ENCODE assay signal across 18 mouse cellular contexts in the genomic region with DNA sequence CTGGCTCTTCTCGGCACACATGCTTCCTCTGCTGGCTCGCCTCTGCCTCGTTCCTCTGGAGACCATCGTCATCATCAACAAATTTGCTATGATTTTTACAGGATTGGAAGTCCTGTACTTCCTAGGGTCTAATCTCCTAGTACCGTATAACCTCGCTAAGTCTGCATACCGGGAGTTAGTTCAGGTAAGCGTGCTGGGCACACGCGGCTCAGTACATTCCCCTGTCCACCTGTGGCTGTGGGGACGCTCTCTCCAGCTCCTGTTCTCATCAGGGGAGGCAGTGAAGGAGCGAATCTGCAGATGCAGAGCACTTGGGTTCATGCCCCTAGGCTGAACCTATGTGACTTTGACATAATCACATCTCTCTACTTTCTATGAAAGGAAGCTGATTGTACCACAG. TPM values are rescaled to one million over a fixed set of nuclear protein-coding genes. Genes with fewer than 3 reads are reported as not detected.
DNase-seq lines count a peak whose midpoint lies in the region; ATAC-seq and TF ChIP-seq lines count a peak whose summit lies in the region.
"Had no signal": no experiment of that assay in that cellular context is flagged by ENCODE, and none has a peak within 500 bp of the region (broad histone marks: within the 10 kb centered on the region; RNA-seq: fewer than 3 reads in every experiment).

No protein-coding gene starts in this region.

- H3K4me1 ChIP-seq in heart, embryonic 10.5 days: 0 out of 2 replicates have a peak, but pooled peaks cover 4% of the 10 kb centered on the region
- peaks cover 5% of the 10 kb centered on the region; the same call in 1 of the 2 replicates for H3K4me1 ChIP-seq in heart, adult 2 months (ENCODE audit: control insufficient read depth, insufficient read depth, low read length)
- peaks cover 16% of the 10 kb centered on the region for H3K4me1 ChIP-seq in intestine, embryonic 16.5 days (ENCODE audit: control insufficient read depth, insufficient read depth, low read length)
- no peaks in the 10 kb centered on the region for H3K4me1 ChIP-seq in stomach, postnatal 0 days (replicated peaks; ENCODE audit: control insufficient read depth, insufficient read depth)
- H3K4me1 ChIP-seq in neural tube, embryonic 15.5 days: no peaks in the 10 kb centered on the region
- H3K4me1 ChIP-seq: embryonic facial prominence, embryonic 12.5 days; forebrain, embryonic 13.5 days; forebrain, embryonic 15.5 days had no signal

- H3K4me2 ChIP-seq in intestine, embryonic 16.5 days (ENCODE audit: low read depth, low read length): no peak overlapping the region
- H3K4me2 ChIP-seq in stomach, postnatal 0 days (replicated peaks; ENCODE audit: low read depth): no peak overlapping the region
- H3K4me2 ChIP-seq in neural tube, embryonic 15.5 days: no peak overlapping the region
- H3K4me2 ChIP-seq: embryonic facial prominence, embryonic 12.5 days; forebrain, embryonic 13.5 days; forebrain, embryonic 15.5 days had no signal

- TF ChIP-seq POLR2A in heart, adult 2 months (IDR thresholded peaks at IDR 0.05; ENCODE audit: insufficient read depth, low read depth, low read length): no peak

- WGBS in heart, embryonic 10.5 days: 97% methylated on average over 12 of the region's 12 CpGs
- WGBS in heart, adult 2 months: 94% methylated on average over 12 of the region's 12 CpGs
- 89% methylated on average over 12 of the region's 12 CpGs for WGBS in intestine, embryonic 16.5 days
- WGBS in stomach, postnatal 0 days: 89% methylated on average over 12 of the region's 12 CpGs
- 96% methylated on average over 12 of the region's 12 CpGs for WGBS in neural tube, embryonic 15.5 days

- H3K36me3 ChIP-seq in heart, embryonic 10.5 days: peaks cover 96% of the 10 kb centered on the region
- H3K36me3 ChIP-seq in heart, adult 2 months (ENCODE audit: control insufficient read depth, insufficient read depth, low read length): no peaks in the 10 kb centered on the region
- H3K36me3 ChIP-seq in intestine, embryonic 16.5 days (ENCODE audit: control insufficient read depth, insufficient read depth, low read length): peaks cover 34% of the 10 kb centered on the region
- peaks cover 32% of the 10 kb centered on the region for H3K36me3 ChIP-seq in stomach, postnatal 0 days (ENCODE audit: control insufficient read depth, insufficient read depth, low read length)
- peaks cover 73% of the 10 kb centered on the region for H3K36me3 ChIP-seq in neural tube, embryonic 15.5 days

- H3K9me3 ChIP-seq in heart, embryonic 10.5 days: no peaks in the 10 kb centered on the region
- no peaks in the 10 kb centered on the region for H3K9me3 ChIP-seq in intestine, embryonic 16.5 days (ENCODE audit: control insufficient read depth, low read length)
- no peaks in the 10 kb centered on the region for H3K9me3 ChIP-seq in stomach, postnatal 0 days (ENCODE audit: control insufficient read depth, low read length)
- H3K9me3 ChIP-seq in neural tube, embryonic 15.5 days (replicated peaks): no peaks in the 10 kb centered on the region
- H3K9me3 ChIP-seq: embryonic facial prominence, embryonic 10.5 days; embryonic facial prominence, embryonic 12.5 days; forebrain, embryonic 13.5 days; forebrain, embryonic 15.5 days had no signal

- no peak overlapping the region for H3K4me3 ChIP-seq in heart, embryonic 10.5 days
- no peak overlapping the region for H3K4me3 ChIP-seq in heart, adult 2 months
- no peak overlapping the region for H3K4me3 ChIP-seq in intestine, embryonic 16.5 days (ENCODE audit: low read length)
- H3K4me3 ChIP-seq in stomach, postnatal 0 days (ENCODE audit: low read depth, low read length): no peak overlapping the region
- H3K4me3 ChIP-seq in neural tube, embryonic 15.5 days (replicated peaks): no peak overlapping the region
- H3K4me3 ChIP-seq: embryonic facial prominence, embryonic 10.5 days; embryonic facial prominence, embryonic 12.5 days; forebrain, embryonic 13.5 days; forebrain, embryonic 15.5 days had no signal

- H3K79me2 ChIP-seq in heart, adult 2 months (replicated peaks; ENCODE audit: control insufficient read depth, insufficient read depth, low read length): no peaks in the 10 kb centered on the region

- TF ChIP-seq CTCF in heart, adult 2 months (IDR thresholded peaks at IDR 0.05): no peak
- no peak for TF ChIP-seq CTCF in stomach, postnatal 0 days (IDR thresholded peaks at IDR 0.05; ENCODE audit: low read depth)

- peak; percentile 53 for DNase-seq in heart, embryonic 10.5 days (ENCODE audit: low spot score)
- no peak for DNase-seq in heart, adult 2 months
- DNase-seq in stomach, postnatal 0 days (ENCODE audit: low spot score): peak; percentile 9
- no peak for DNase-seq in cerebellum, adult 8-10 months
- DNase-seq: adrenal gland, adult 2 months; adrenal gland, postnatal 10 days; adrenal gland, postnatal 25 days; cerebellum, adult 11 months; cerebellum, adult 18-20 months; cerebellum, adult 9-10 months; cerebellum, postnatal 10 days; cerebellum, postnatal 25 days had no signal

- intact Hi-C loops in heart, adult 2 months (cut with DNase I): no loop called here

- no peaks in the 10 kb centered on the region for H3K27me3 ChIP-seq in heart, embryonic 10.5 days (ENCODE audit: insufficient read depth, poor library complexity, severe bottlenecking)
- H3K27me3 ChIP-seq in heart, adult 2 months (ENCODE audit: control insufficient read depth, insufficient read depth, low read length): no peaks in the 10 kb centered on the region
- H3K27me3 ChIP-seq in intestine, embryonic 16.5 days (replicated peaks; ENCODE audit: control insufficient read depth, insufficient read depth, low read length): no peaks in the 10 kb centered on the region
- H3K27me3 ChIP-seq in stomach, postnatal 0 days (ENCODE audit: control insufficient read depth, insufficient read depth, low read length): no peaks in the 10 kb centered on the region
- no peaks in the 10 kb centered on the region for H3K27me3 ChIP-seq in neural tube, embryonic 15.5 days (replicated peaks)
- H3K27me3 ChIP-seq: embryonic facial prominence, embryonic 12.5 days; forebrain, embryonic 13.5 days; forebrain, embryonic 15.5 days had no signal

- no peak overlapping the region for H3K9ac ChIP-seq in heart, adult 2 months (ENCODE audit: low read depth, low read length)
- H3K9ac ChIP-seq in intestine, embryonic 16.5 days (ENCODE audit: low read depth, low read length): no peak overlapping the region
- H3K9ac ChIP-seq in stomach, postnatal 0 days (ENCODE audit: low read length): no peak overlapping the region
- no peak overlapping the region for H3K9ac ChIP-seq in neural tube, embryonic 15.5 days (replicated peaks)
- H3K9ac ChIP-seq: embryonic facial prominence, embryonic 12.5 days; forebrain, embryonic 13.5 days; forebrain, embryonic 15.5 days had no signal

- no peak for TF ChIP-seq EP300 in heart, adult 2 months (IDR thresholded peaks at IDR 0.05; ENCODE audit: insufficient read depth, low read depth, low read length)
- no peak for TF ChIP-seq EP300 in stomach, postnatal 0 days (optimal IDR thresholded peaks at IDR 0.05)

- 0 out of 2 replicates have a peak, but pooled peaks have one; percentile 1 for ATAC-seq in intestine, embryonic 16.5 days
- ATAC-seq in stomach, postnatal 0 days (ENCODE audit: low FRiP score, low TSS enrichment): no peak
- no peak for ATAC-seq in neural tube, embryonic 15.5 days (ENCODE audit: low FRiP score)
- ATAC-seq: forebrain, embryonic 13.5 days; forebrain, embryonic 15.5 days had no signal

- no peak overlapping the region for H3K27ac ChIP-seq in heart, embryonic 10.5 days
- no peak overlapping the region for H3K27ac ChIP-seq in heart, adult 2 months
- H3K27ac ChIP-seq in intestine, embryonic 16.5 days (ENCODE audit: low read length): no peak overlapping the region
- H3K27ac ChIP-seq in stomach, postnatal 0 days (replicated peaks): no peak overlapping the region
- no peak overlapping the region for H3K27ac ChIP-seq in neural tube, embryonic 15.5 days (replicated peaks)
- H3K27ac ChIP-seq: embryonic facial prominence, embryonic 10.5 days; embryonic facial prominence, embryonic 12.5 days; forebrain, embryonic 13.5 days; forebrain, embryonic 15.5 days had no signal

RNA-seq across cellular contexts. Expression of a gene that starts 30.1 kb away (rescaled TPM):
- polyA plus RNA-seq in heart, embryonic 10.5 days (2016; fragmentation: Nextera tagmentation; extraction: Ambion mirVana): 59.8 and 82.1 TPM in 2 replicates
- 10 to 100 TPM; 11.6 to 13.3 TPM for total RNA-seq in heart, adult 2 months (2021)
- 14.0 and 29.0 TPM in 2 replicates for polyA plus RNA-seq in heart, adult 2 months (2012; rRNA removed)
- polyA plus RNA-seq in intestine, embryonic 16.5 days (2015; fragmentation: Nextera tagmentation; extraction: Ambion mirVana): 36.6 and 37.1 TPM in 2 replicates
- 29.5 and 30.5 TPM in 2 replicates for polyA plus RNA-seq in stomach, postnatal 0 days (2015; fragmentation: Nextera tagmentation; extraction: Ambion mirVana)
- 99.5 and 112 TPM in 2 replicates for polyA plus RNA-seq in neural tube, embryonic 15.5 days (2015; fragmentation: Nextera tagmentation; extraction: Ambion mirVana)

Comparison
In these comparisons a context has a peak if more than half of its experiments do, and no peak if none do; other contexts are left out.
1. DNase-seq: peak in heart, embryonic 10.5 days (single experiment) and stomach, postnatal 0 days (single experiment); none in heart, adult 2 months (0 of 2) and cerebellum, adult 8-10 months (single experiment).